Mouse (Mus musculus): Measurements from ENCODE around the gene Ccdc58. TPM values are rescaled to one million over a fixed set of nuclear protein-coding genes. Genes with fewer than 3 reads are reported as not detected.

The Ccdc58 gene
- polyA plus RNA-seq, 1 experiment from 2014 or later = 87.5 TPM

DNA sequence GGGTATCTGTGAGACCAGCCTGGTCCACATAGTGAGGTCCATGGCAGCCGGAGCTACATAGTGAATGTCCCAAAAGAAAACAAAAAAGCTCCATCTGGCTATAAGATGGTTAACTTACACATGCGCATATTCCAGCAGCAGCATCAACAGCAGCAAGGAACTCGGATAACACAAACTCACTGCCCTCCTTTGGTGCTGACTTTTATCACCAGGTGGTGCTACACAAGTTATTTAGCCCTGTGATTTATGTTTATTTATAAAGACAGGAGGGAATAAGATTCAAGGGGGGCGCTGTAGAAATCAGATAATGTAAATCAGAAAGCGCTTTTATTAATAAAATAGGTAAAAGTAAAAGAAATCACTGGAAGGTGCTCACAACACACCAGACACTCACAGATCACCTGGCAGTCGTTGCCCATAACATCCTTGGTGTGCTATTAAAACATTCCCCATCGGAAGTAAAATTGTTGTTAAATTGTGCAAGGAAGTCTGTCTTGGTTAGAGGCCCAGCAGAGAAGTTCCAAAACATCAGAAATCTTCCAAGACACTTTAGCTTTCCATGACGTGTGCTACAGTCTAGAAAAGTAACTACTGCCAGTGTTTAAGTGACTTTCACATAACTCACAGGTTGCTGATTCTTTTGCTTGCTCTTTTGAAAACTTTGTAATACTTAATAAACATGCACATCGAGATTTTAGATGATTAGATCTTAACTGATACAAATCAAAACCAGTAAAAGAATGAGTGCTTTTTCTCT lies 1.5 kb upstream of the Ccdc58 start:
- 34% methylated on average over 9 of the region's 9 CpGs for WGBS (ENCODE audit: insufficient replicate concordance)
- Histone ChIP-seq H3K4me2 (peak overlapping the region; percentile 74), H3K9me3 (replicated peaks; ENCODE audit: control insufficient read depth, low read length) (no peaks in the 10 kb centered on the region), H3K27me3 (ENCODE audit: control insufficient read depth, insufficient read depth, low read length) (no peaks in the 10 kb centered on the region), H3K27ac (ENCODE audit: low read depth, low read length) (no peak overlapping the region), H3K4me1 (ENCODE audit: control insufficient read depth, insufficient read depth, low read length) (peaks cover 33% of the 10 kb centered on the region), H3K4me3 (ENCODE audit: low read depth, low read length) (peak overlapping the region; percentile 77), H3K9ac (ENCODE audit: low read depth, low read length) (peak overlapping the region; percentile 95), H3K36me3 (ENCODE audit: control insufficient read depth, insufficient read depth, low read length) (no peaks in the 10 kb centered on the region; the same call in 1 of the 2 replicates)
- no peak for ATAC-seq (replicated peaks; ENCODE audit: insufficient number of reproducible peaks, low FRiP score, low TSS enrichment)

DNA sequence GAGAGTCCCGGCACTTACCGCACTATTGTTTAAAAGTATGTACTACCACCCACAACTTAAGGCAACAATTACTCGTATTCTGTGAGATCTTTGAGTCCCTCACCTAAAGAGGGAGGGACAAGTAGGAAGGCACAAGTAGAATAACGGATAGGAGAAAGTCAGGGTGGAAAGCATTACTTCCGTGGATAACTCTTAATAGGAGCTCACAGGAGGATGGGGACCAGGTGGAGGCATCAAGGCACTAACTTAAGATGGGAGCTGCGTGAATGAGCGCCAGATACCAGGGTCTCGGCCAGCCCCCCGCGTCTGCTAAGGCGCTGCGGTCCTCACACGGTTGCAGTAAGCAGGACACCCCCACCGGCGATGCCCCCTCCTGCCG lies 425 bp upstream of the Ccdc58 start:
- Histone ChIP-seq H3K36me3 (ENCODE audit: control insufficient read depth, insufficient read depth, low read length) (no peaks in the 10 kb centered on the region; the same call in 1 of the 2 replicates), H3K9ac (ENCODE audit: low read depth, low read length) (peak overlapping the region; percentile 95), H3K9me3 (replicated peaks; ENCODE audit: control insufficient read depth, low read length) (no peaks in the 10 kb centered on the region), H3K4me1 (ENCODE audit: control insufficient read depth, insufficient read depth, low read length) (peaks cover 27% of the 10 kb centered on the region), H3K27me3 (ENCODE audit: control insufficient read depth, insufficient read depth, low read length) (no peaks in the 10 kb centered on the region), H3K4me2 (peak overlapping the region; percentile 74), H3K4me3 (ENCODE audit: low read depth, low read length) (peak overlapping the region; percentile 77), H3K27ac (ENCODE audit: low read depth, low read length) (peak overlapping the region; percentile 100)
- no peak for ATAC-seq (replicated peaks; ENCODE audit: insufficient number of reproducible peaks, low FRiP score, low TSS enrichment)
- WGBS (ENCODE audit: insufficient replicate concordance) = 1% methylated on average over 16 of the region's 16 CpGs

DNA sequence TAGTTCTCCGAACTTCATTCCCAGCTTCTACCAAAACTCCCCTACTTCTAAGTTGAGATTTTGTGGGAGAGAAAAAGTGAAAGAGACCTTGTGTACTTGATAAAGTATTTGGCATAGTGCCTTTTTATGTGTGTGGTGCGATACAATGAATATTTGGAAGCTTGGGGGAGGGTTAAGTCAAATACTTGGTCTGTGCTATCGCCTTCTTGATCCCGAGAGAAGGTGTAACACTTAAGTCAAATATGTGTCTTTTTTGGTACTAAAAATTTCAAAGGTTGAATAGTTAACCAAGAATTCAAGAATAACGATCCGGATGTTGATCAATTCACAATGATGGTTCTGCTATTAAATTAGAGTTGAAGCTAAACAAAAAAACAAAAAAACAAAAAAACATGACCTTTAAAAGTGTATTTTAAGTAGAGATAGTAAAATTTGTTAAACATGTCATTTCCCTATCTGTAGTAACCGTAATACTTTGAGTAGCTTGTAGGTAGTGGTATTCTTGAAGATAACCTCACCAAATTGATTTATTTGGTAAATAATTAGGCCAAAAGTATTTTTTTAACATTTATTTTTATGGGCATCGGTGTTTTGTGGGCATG lies 1.0 kb downstream of the Ccdc58 start:
- 24% methylated on average over 8 of the region's 8 CpGs for WGBS (ENCODE audit: insufficient replicate concordance)
- Histone ChIP-seq H3K27me3 (ENCODE audit: control insufficient read depth, insufficient read depth, low read length) (no peaks in the 10 kb centered on the region), H3K9me3 (replicated peaks; ENCODE audit: control insufficient read depth, low read length) (no peaks in the 10 kb centered on the region), H3K9ac (ENCODE audit: low read depth, low read length) (peak overlapping the region; percentile 95), H3K4me1 (ENCODE audit: control insufficient read depth, insufficient read depth, low read length) (peaks cover 22% of the 10 kb centered on the region), H3K4me3 (ENCODE audit: low read depth, low read length) (peak overlapping the region; percentile 77), H3K36me3 (ENCODE audit: control insufficient read depth, insufficient read depth, low read length) (no peaks in the 10 kb centered on the region; the same call in 1 of the 2 replicates), H3K4me2 (peak overlapping the region; percentile 74), H3K27ac (ENCODE audit: low read depth, low read length) (peak overlapping the region; percentile 100)
- ATAC-seq (replicated peaks; ENCODE audit: insufficient number of reproducible peaks, low FRiP score, low TSS enrichment) = no peak

- Histone ChIP-seq H3K4me3 (ENCODE audit: low read depth, low read length) (no peak overlapping the region), H3K36me3 (ENCODE audit: control insufficient read depth, insufficient read depth, low read length) (no peaks in the 10 kb centered on the region; the same call in 1 of the 2 replicates), H3K27ac (ENCODE audit: low read depth, low read length) (no peak overlapping the region), H3K27me3 (ENCODE audit: control insufficient read depth, insufficient read depth, low read length) (no peaks in the 10 kb centered on the region), H3K9ac (ENCODE audit: low read depth, low read length) (no peak overlapping the region), H3K4me2 (no peak overlapping the region), H3K4me1 (ENCODE audit: control insufficient read depth, insufficient read depth, low read length) (peaks cover 2% of the 10 kb centered on the region), H3K9me3 (replicated peaks; ENCODE audit: control insufficient read depth, low read length) (no peaks in the 10 kb centered on the region)
- 88% methylated on average over 3 of the region's 3 CpGs for WGBS (ENCODE audit: insufficient replicate concordance)
- no peak for ATAC-seq (replicated peaks; ENCODE audit: insufficient number of reproducible peaks, low FRiP score, low TSS enrichment)
These were observed 3.3 kb downstream of the Ccdc58 start for GRCm38 (mm10) chr16:36074772-36075171.

DNA sequence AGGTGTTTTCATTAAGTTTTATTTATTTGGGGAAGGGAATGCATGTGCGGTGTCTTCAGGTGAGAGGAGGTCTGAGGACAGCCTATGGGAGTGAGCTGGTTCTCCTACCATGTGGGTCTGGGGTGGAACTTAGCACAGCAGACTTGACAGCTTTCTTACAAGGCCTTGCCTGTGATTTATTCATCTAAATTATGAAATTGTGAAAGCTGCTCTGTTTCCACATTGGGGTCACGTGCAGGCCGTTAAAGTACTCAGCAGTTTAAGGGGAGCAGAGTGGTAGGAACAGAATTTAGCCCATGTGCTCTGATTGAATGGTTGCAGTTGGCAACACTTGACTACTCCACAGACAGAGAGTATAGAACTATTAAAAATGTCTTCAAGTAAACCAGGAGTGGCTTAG lies 8.4 kb downstream of the Ccdc58 start:
- no peak overlapping the region for H3K27ac ChIP-seq (ENCODE audit: low read depth, low read length)
- no peak overlapping the region for H3K9ac ChIP-seq (ENCODE audit: low read depth, low read length)
- 92% methylated on average over 3 of the region's 3 CpGs for WGBS (ENCODE audit: insufficient replicate concordance)

GRCm38 (mm10) chr16:36087846-36088245 lies 16.4 kb downstream of the Ccdc58 start:
- ATAC-seq (replicated peaks; ENCODE audit: insufficient number of reproducible peaks, low FRiP score, low TSS enrichment) = no peak
- peaks cover 20% of the 10 kb centered on the region for H3K36me3 ChIP-seq (ENCODE audit: control insufficient read depth, insufficient read depth, low read length)
- no peaks in the 10 kb centered on the region for H3K9me3 ChIP-seq (replicated peaks; ENCODE audit: control insufficient read depth, low read length)
- H3K4me2 ChIP-seq = no peak overlapping the region
- H3K27me3 ChIP-seq (ENCODE audit: control insufficient read depth, insufficient read depth, low read length) = no peaks in the 10 kb centered on the region
- WGBS (ENCODE audit: insufficient replicate concordance) = 81% methylated on average over 4 of the region's 4 CpGs
- H3K4me3 ChIP-seq (ENCODE audit: low read depth, low read length) = no peak overlapping the region
- H3K4me1 ChIP-seq (ENCODE audit: control insufficient read depth, insufficient read depth, low read length) = no peaks in the 10 kb centered on the region
- no peak overlapping the region for H3K9ac ChIP-seq (ENCODE audit: low read depth, low read length)
- no peak overlapping the region; the same call in 1 of the 2 replicates for H3K27ac ChIP-seq (ENCODE audit: low read depth, low read length)

More for the DNA sequence above, 8.4 kb downstream of the Ccdc58 start:
- Histone ChIP-seq H3K4me3 (ENCODE audit: low read depth, low read length) (no peak overlapping the region), H3K9me3 (replicated peaks; ENCODE audit: control insufficient read depth, low read length) (no peaks in the 10 kb centered on the region), H3K36me3 (ENCODE audit: control insufficient read depth, insufficient read depth, low read length) (peaks cover 6% of the 10 kb centered on the region), H3K4me1 (ENCODE audit: control insufficient read depth, insufficient read depth, low read length) (no peaks in the 10 kb centered on the region), H3K4me2 (no peak overlapping the region), H3K27me3 (ENCODE audit: control insufficient read depth, insufficient read depth, low read length) (no peaks in the 10 kb centered on the region)
- no peak for ATAC-seq (replicated peaks; ENCODE audit: insufficient number of reproducible peaks, low FRiP score, low TSS enrichment)

DNA sequence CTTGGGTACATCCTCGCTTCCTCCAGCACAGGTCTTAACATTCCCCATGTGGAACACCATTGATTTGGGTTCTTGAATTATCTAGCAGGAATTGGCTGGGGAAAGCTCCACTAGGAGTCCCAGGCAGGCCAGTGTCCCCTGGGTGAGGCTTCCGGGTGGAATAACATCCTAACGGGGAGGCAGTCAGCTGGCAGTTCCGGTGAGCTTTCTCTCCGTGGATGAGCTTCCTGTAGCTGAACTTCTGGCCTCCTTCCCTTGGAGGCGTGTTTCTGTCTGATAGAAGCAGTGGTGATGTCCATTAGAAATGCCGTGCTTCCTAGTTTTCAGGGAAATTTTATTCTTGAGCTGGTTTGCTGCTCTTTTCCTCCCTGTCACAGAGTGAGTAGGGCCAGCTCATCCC lies 17.6 kb downstream of the Ccdc58 start:
- H3K4me3 ChIP-seq (ENCODE audit: low read depth, low read length) = no peak overlapping the region
- H3K27me3 ChIP-seq (ENCODE audit: control insufficient read depth, insufficient read depth, low read length) = no peaks in the 10 kb centered on the region
- H3K9me3 ChIP-seq (replicated peaks; ENCODE audit: control insufficient read depth, low read length) = no peaks in the 10 kb centered on the region
- H3K9ac ChIP-seq (ENCODE audit: low read depth, low read length) = no peak overlapping the region
- H3K4me2 ChIP-seq = no peak overlapping the region
- no peaks in the 10 kb centered on the region for H3K4me1 ChIP-seq (ENCODE audit: control insufficient read depth, insufficient read depth, low read length)
- H3K36me3 ChIP-seq (ENCODE audit: control insufficient read depth, insufficient read depth, low read length) = peaks cover 20% of the 10 kb centered on the region
- no peak for ATAC-seq (replicated peaks; ENCODE audit: insufficient number of reproducible peaks, low FRiP score, low TSS enrichment)
- H3K27ac ChIP-seq (ENCODE audit: low read depth, low read length) = no peak overlapping the region
- WGBS (ENCODE audit: insufficient replicate concordance) = 83% methylated on average over 7 of the region's 7 CpGs

GRCm38 (mm10) chr16:36089850-36090616 lies 18.5 kb downstream of the Ccdc58 start:
- H3K27me3 ChIP-seq (ENCODE audit: control insufficient read depth, insufficient read depth, low read length) = no peaks in the 10 kb centered on the region
- H3K9me3 ChIP-seq (replicated peaks; ENCODE audit: control insufficient read depth, low read length) = no peaks in the 10 kb centered on the region
- H3K36me3 ChIP-seq (ENCODE audit: control insufficient read depth, insufficient read depth, low read length) = peaks cover 18% of the 10 kb centered on the region
- no peak overlapping the region for H3K4me2 ChIP-seq
- H3K4me1 ChIP-seq (ENCODE audit: control insufficient read depth, insufficient read depth, low read length) = no peaks in the 10 kb centered on the region
- no peak overlapping the region for H3K9ac ChIP-seq (ENCODE audit: low read depth, low read length)
- 82% methylated on average over 8 of the region's 8 CpGs for WGBS (ENCODE audit: insufficient replicate concordance)
- no peak overlapping the region for H3K4me3 ChIP-seq (ENCODE audit: low read depth, low read length)
- no peak overlapping the region for H3K27ac ChIP-seq (ENCODE audit: low read depth, low read length)
- no peak for ATAC-seq (replicated peaks; ENCODE audit: insufficient number of reproducible peaks, low FRiP score, low TSS enrichment)

Measured in heart, embryonic 11.5 days (tissue).